In genomic region chr15:101976641-101977040, GRCm38 (mm10) we compare ENCODE assay signal across 8 mouse cellular contexts. TPM values are rescaled to one million over a fixed set of nuclear protein-coding genes. Genes with fewer than 3 reads are reported as not detected.
DNase-seq lines count a peak whose midpoint lies in the region; ATAC-seq and TF ChIP-seq lines count a peak whose summit lies in the region.

No protein-coding gene starts in this region.

- peak; percentile 23 to 61 for DNase-seq in heart, adult 18-20 months
- no peak for DNase-seq in heart, postnatal 10 days
- peak; percentile 57 for DNase-seq in adrenal gland, postnatal 10 days
- no peak for DNase-seq in hindbrain, embryonic 14.5 days (ENCODE audit: low spot score)
- no peak for DNase-seq in liver, embryonic 14.5 days (ENCODE audit: low read depth in 3 of 3, low spot score in 3 of 3)
- DNase-seq in urinary bladder, postnatal 25 days (ENCODE audit: low spot score), result no peak
- DNase-seq in layer of hippocampus, adult 9-11 months, result no peak
- DNase-seq in left cerebral cortex, adult 9 months (ENCODE audit: low spot score in 2 of 2), result no peak

- H3K4me1 ChIP-seq in hindbrain, embryonic 14.5 days (replicated peaks; ENCODE audit: control insufficient read depth, insufficient read depth, low read length), result peaks cover 11% of the 10 kb centered on the region
- H3K4me1 ChIP-seq in liver, embryonic 14.5 days (replicated peaks; ENCODE audit: control insufficient read depth in 2 of 2, insufficient read depth in 2 of 2, low read length in 1 of 2), result peaks cover 46 to 49% of the 10 kb centered on the region in 2 experiments

- H3K4me2 ChIP-seq in hindbrain, embryonic 14.5 days (replicated peaks), result peak overlapping the region; percentile 81
- peak overlapping the region; percentile 87 for H3K4me2 ChIP-seq in liver, embryonic 14.5 days (ENCODE audit: low read depth)

- WGBS in hindbrain, embryonic 14.5 days, result 58% methylated on average over 3 of the region's 3 CpGs
- WGBS in liver, embryonic 14.5 days (ENCODE audit: insufficient replicate concordance), result 57% methylated on average over 3 of the region's 3 CpGs

- H3K36me3 ChIP-seq in hindbrain, embryonic 14.5 days (replicated peaks; ENCODE audit: control insufficient read depth, insufficient read depth), result no peaks in the 10 kb centered on the region
- no peaks in the 10 kb centered on the region for H3K36me3 ChIP-seq in liver, embryonic 14.5 days (replicated peaks; ENCODE audit: control insufficient read depth, insufficient read depth, low read depth)

- intact Hi-C loops in heart, postnatal 10 days (cut with DNase I), result no loop called here

- no peaks in the 10 kb centered on the region for H3K27me3 ChIP-seq in hindbrain, embryonic 14.5 days (ENCODE audit: control insufficient read depth, insufficient read depth, low read length)
- H3K27me3 ChIP-seq in liver, embryonic 14.5 days (ENCODE audit: control insufficient read depth, insufficient read depth, low read length), result no peaks in the 10 kb centered on the region

- no peak overlapping the region for H3K4me3 ChIP-seq in hindbrain, embryonic 14.5 days (replicated peaks; ENCODE audit: low read length)
- peak overlapping the region in 1 of 2 experiments; percentile 44; a peak in 1 of 4 replicates for H3K4me3 ChIP-seq in liver, embryonic 14.5 days (ENCODE audit: insufficient read depth in 1 of 2, low read depth in 2 of 2, low read length in 2 of 2)

- H3K27ac ChIP-seq in hindbrain, embryonic 14.5 days, result no peak overlapping the region; the same call in 1 of the 2 replicates
- peak overlapping the region; percentile 80 for H3K27ac ChIP-seq in liver, embryonic 14.5 days

- ATAC-seq in hindbrain, embryonic 14.5 days (ENCODE audit: low FRiP score), result no peak
- no peak for ATAC-seq in liver, embryonic 14.5 days (ENCODE audit: insufficient read depth)

- H3K9me3 ChIP-seq in hindbrain, embryonic 14.5 days (ENCODE audit: control insufficient read depth, low read length), result no peaks in the 10 kb centered on the region
- no peaks in the 10 kb centered on the region for H3K9me3 ChIP-seq in liver, embryonic 14.5 days (ENCODE audit: control insufficient read depth, low read length)

- H3K9ac ChIP-seq in hindbrain, embryonic 14.5 days, result peak overlapping the region; percentile 55
- H3K9ac ChIP-seq in liver, embryonic 14.5 days (replicated peaks), result peak overlapping the region; percentile 83

- no peak for TF ChIP-seq CTCF in liver, embryonic 14.5 days (IDR thresholded peaks at IDR 0.05; ENCODE audit: low read depth)

- TF ChIP-seq EP300 in liver, embryonic 14.5 days (IDR thresholded peaks at IDR 0.05; ENCODE audit: low read depth), result no peak

RNA-seq across cellular contexts. Expression of gene Krt78, which starts 22.6 kb away (rescaled TPM):
- total RNA-seq in heart, adult 18-20 months (2021), result under 1 TPM in 1 of 2 experiments, not detected in 1; 0.07 TPM
- total RNA-seq in heart, postnatal 10 days (2021), result not detected
- total RNA-seq in adrenal gland, postnatal 10 days (2021), result under 1 TPM in 1 of 2 experiments, not detected in 1; 0.09 TPM
- 0.07 TPM in 1 of 2 replicates, not detected in the other for polyA plus RNA-seq in hindbrain, embryonic 14.5 days (2014; fragmentation: Nextera tagmentation; extraction: Ambion mirVana)
- not detected in 2 replicates for polyA plus RNA-seq in liver, embryonic 14.5 days (2012; rRNA removed)
- not detected in 2 replicates for polyA plus RNA-seq in liver, embryonic 14.5 days (2014; fragmentation: Nextera tagmentation; extraction: Ambion mirVana)

RNA-seq across cellular contexts. Expression of gene Krt8, which starts 27.6 kb away (rescaled TPM):
- total RNA-seq in heart, adult 18-20 months (2021), result 1 to 10 TPM; 1.5 to 3.0 TPM
- total RNA-seq in heart, postnatal 10 days (2021), result 1 to 10 TPM; 3.5 to 4.8 TPM
- 10 to 100 TPM; 12.1 to 24.2 TPM for total RNA-seq in adrenal gland, postnatal 10 days (2021)
- polyA plus RNA-seq in hindbrain, embryonic 14.5 days (2014; fragmentation: Nextera tagmentation; extraction: Ambion mirVana), result 4.1 and 6.8 TPM in 2 replicates
- 37.8 and 40.5 TPM in 2 replicates for polyA plus RNA-seq in liver, embryonic 14.5 days (2012; rRNA removed)
- polyA plus RNA-seq in liver, embryonic 14.5 days (2014; fragmentation: Nextera tagmentation; extraction: Ambion mirVana), result 98.1 and 102 TPM in 2 replicates

RNA-seq across cellular contexts. Expression of gene Krt79, which starts 36.5 kb away (rescaled TPM):
- total RNA-seq in heart, adult 18-20 months (2021), result not detected
- total RNA-seq in heart, postnatal 10 days (2021), result under 1 TPM; 0.36 to 0.40 TPM
- 1 to 10 TPM; 3.8 to 5.3 TPM for total RNA-seq in adrenal gland, postnatal 10 days (2021)
- polyA plus RNA-seq in hindbrain, embryonic 14.5 days (2014; fragmentation: Nextera tagmentation; extraction: Ambion mirVana), result 0.29 TPM in 1 of 2 replicates, not detected in the other
- not detected in 2 replicates for polyA plus RNA-seq in liver, embryonic 14.5 days (2012; rRNA removed)
- not detected in 2 replicates for polyA plus RNA-seq in liver, embryonic 14.5 days (2014; fragmentation: Nextera tagmentation; extraction: Ambion mirVana)

RNA-seq across cellular contexts. Expression of gene Krt18, which starts 51.3 kb away (rescaled TPM):
- 1 to 10 TPM; 2.8 to 3.7 TPM for total RNA-seq in heart, adult 18-20 months (2021)
- total RNA-seq in heart, postnatal 10 days (2021), result 1 to 10 TPM; 6.5 to 7.2 TPM
- 10 to 100 TPM; 15.9 to 28.3 TPM for total RNA-seq in adrenal gland, postnatal 10 days (2021)
- polyA plus RNA-seq in hindbrain, embryonic 14.5 days (2014; fragmentation: Nextera tagmentation; extraction: Ambion mirVana), result 8.6 and 15.7 TPM in 2 replicates
- 25.8 and 31.5 TPM in 2 replicates for polyA plus RNA-seq in liver, embryonic 14.5 days (2012; rRNA removed)
- polyA plus RNA-seq in liver, embryonic 14.5 days (2014; fragmentation: Nextera tagmentation; extraction: Ambion mirVana), result 86.9 and 87.6 TPM in 2 replicates

RNA-seq across cellular contexts. Expression of gene Krt4, which starts 52.1 kb away (rescaled TPM):
- total RNA-seq in heart, adult 18-20 months (2021), result under 1 TPM in 1 of 2 experiments, not detected in 1; 0.33 TPM
- not detected for total RNA-seq in heart, postnatal 10 days (2021)
- under 1 TPM in 1 of 2 experiments, not detected in 1; 0.18 TPM for total RNA-seq in adrenal gland, postnatal 10 days (2021)
- polyA plus RNA-seq in hindbrain, embryonic 14.5 days (2014; fragmentation: Nextera tagmentation; extraction: Ambion mirVana), result not detected in 2 replicates
- polyA plus RNA-seq in liver, embryonic 14.5 days (2012; rRNA removed), result 0.06 and 0.11 TPM in 2 replicates
- polyA plus RNA-seq in liver, embryonic 14.5 days (2014; fragmentation: Nextera tagmentation; extraction: Ambion mirVana), result not detected in 2 replicates

Comparison
In these comparisons a context has a peak if more than half of its experiments do, and no peak if none do; other contexts are left out.
1. DNase-seq: peak in heart, adult 18-20 months (2 of 2) and adrenal gland, postnatal 10 days (single experiment); none in heart, postnatal 10 days (0 of 2), hindbrain, embryonic 14.5 days (single experiment), liver, embryonic 14.5 days (0 of 3), urinary bladder, postnatal 25 days (single experiment), layer of hippocampus, adult 9-11 months (single experiment) and left cerebral cortex, adult 9 months (0 of 2).